Mouse (Mus musculus) gastrocnemius, postnatal 25 days (tissue): ENCODE results near the gene Entpd5. TPM values are rescaled to one million over a fixed set of nuclear protein-coding genes. Genes with fewer than 3 reads are reported as not detected.

ENCODE experiments used
- DNase-seq: peaks from one replicate; pipeline ENCODE4 v3.0.0; 2022
- long read RNA-seq, 2 experiments: library from polyadenylated mRNA; stranded (forward); transcript quantifications; one replicate each; pipeline ENCODE4 v2.0.0; 2021
- total RNA-seq, 2 experiments: library from RNA; stranded (reverse); gene quantifications; 1 replicate in 1 of 2; 2 replicates in 1 of 2; pipeline ENCODE4 v1.2.3; 2021

The Entpd5 gene
- total RNA-seq, result 10 to 100 TPM; 11.3 to 16.7 TPM
- long read RNA-seq, experiment 1, full-length matches to known transcripts, result 5 of 9 reads
- long read RNA-seq, experiment 1, partial matches to known transcripts, result 0 of 9 reads
- long read RNA-seq, experiment 1, other reads (novel, unspliced or antisense), result 4 of 9 reads
- long read RNA-seq, experiment 2, full-length matches to known transcripts, result 6 of 12 reads
- long read RNA-seq, experiment 2, partial matches to known transcripts, result 1 of 12 reads
- long read RNA-seq, experiment 2, other reads (novel, unspliced or antisense), result 5 of 12 reads

GRCm38 (mm10) chr12:84408819-84409507, at the start of gene Entpd5, which contains the start of gene Bbof1:
TSS of gene Entpd5 (minus strand) at chr12:84409029.
TSS of gene Bbof1 (plus strand) at chr12:84409071.
- peak; percentile 84 for DNase-seq

GRCm38 (mm10) chr12:84456911-84457310, 48.1 kb upstream of the Entpd5 start:
- no peak for DNase-seq

- DNase-seq, result no peak
These were observed 43.0 kb upstream of the Entpd5 start for GRCm38 (mm10) chr12:84451801-84452200.

GRCm38 (mm10) chr12:84450718-84451646, 42.2 kb upstream of the Entpd5 start, which contains the start of the genes Aldh6a1 and Lin52:
TSS of gene Aldh6a1 (minus strand) at chr12:84451004.
TSS of gene Lin52 (plus strand) at chr12:84451422.
- DNase-seq, result peak; percentile 98

GRCm38 (mm10) chr12:84450351-84450717, 41.5 kb upstream of the Entpd5 start:
- DNase-seq, result no peak

- DNase-seq, result no peak
These were observed 41.1 kb upstream of the Entpd5 start for GRCm38 (mm10) chr12:84449887-84450286.

- DNase-seq, result no peak
These were observed 39.4 kb upstream of the Entpd5 start for GRCm38 (mm10) chr12:84448181-84448580.

- DNase-seq, result no peak
These were observed 38.6 kb upstream of the Entpd5 start for GRCm38 (mm10) chr12:84447386-84447785.

GRCm38 (mm10) chr12:84442526-84442925, 33.7 kb upstream of the Entpd5 start:
- DNase-seq, result no peak

GRCm38 (mm10) chr12:84438697-84439096, 29.9 kb upstream of the Entpd5 start:
- no peak for DNase-seq

GRCm38 (mm10) chr12:84429825-84430224, 21.0 kb upstream of the Entpd5 start:
- no peak for DNase-seq

GRCm38 (mm10) chr12:84423990-84424389, 15.2 kb upstream of the Entpd5 start:
- no peak for DNase-seq

GRCm38 (mm10) chr12:84417605-84417922, 8.7 kb upstream of the Entpd5 start:
- no peak for DNase-seq

GRCm38 (mm10) chr12:84416834-84417604, 8.2 kb upstream of the Entpd5 start, which contains the start of gene Rnf113a2:
TSS of gene Rnf113a2 (plus strand) at chr12:84417196.
- DNase-seq, result peak; percentile 82

- DNase-seq, result no peak
These were observed 683 bp downstream of the Entpd5 start for GRCm38 (mm10) chr12:84407874-84408818.

GRCm38 (mm10) chr12:84407259-84407658, 1.6 kb downstream of the Entpd5 start:
- no peak for DNase-seq

GRCm38 (mm10) chr12:84404541-84404940, 4.3 kb downstream of the Entpd5 start:
- DNase-seq, result no peak

- no peak for DNase-seq
These were observed 5.9 kb downstream of the Entpd5 start for GRCm38 (mm10) chr12:84402923-84403322.

GRCm38 (mm10) chr12:84400653-84401052, 8.2 kb downstream of the Entpd5 start:
- no peak for DNase-seq

- DNase-seq, result no peak
These were observed 8.8 kb downstream of the Entpd5 start for GRCm38 (mm10) chr12:84400068-84400467.

GRCm38 (mm10) chr12:84399663-84400062, 9.2 kb downstream of the Entpd5 start:
- DNase-seq, result no peak
